Mouse (Mus musculus) forebrain, embryonic 10.5 days (tissue): Measurements from ENCODE around the gene Pou2f1. TPM values are rescaled to one million over a fixed set of nuclear protein-coding genes. Genes with fewer than 3 reads are reported as not detected.

Experiments
- DNase-seq: peaks from one replicate; pipeline ENCODE4 v3.0.0-alpha.2; 2017; ENCODE audit warnings: low spot score; ENCODE audit errors: extremely low spot score
- H3K27ac ChIP-seq: fragments of 300-500 bp; sonication (generic); 2 replicates; pipeline ENCODE4 v1.5.1; 2016; ENCODE audit warnings: mild to moderate bottlenecking
- H3K27me3 ChIP-seq: fragments of 300-500 bp; sonication (generic); 2 replicates; pipeline ENCODE4 v1.6.1; 2016; ENCODE audit warnings: mild to moderate bottlenecking; ENCODE audit not compliant: poor library complexity, severe bottlenecking
- H3K36me3 ChIP-seq: fragments of 300-500 bp; sonication (generic); replicated peaks from 2 replicates; pipeline ENCODE4 v1.6.1; 2016; ENCODE audit warnings: mild to moderate bottlenecking, moderate library complexity
- H3K4me1 ChIP-seq: fragments of 300-500 bp; sonication (generic); 2 replicates; pipeline ENCODE4 v1.6.1; 2016
- H3K4me3 ChIP-seq: fragments of 300-500 bp; sonication (generic); 2 replicates; pipeline ENCODE4 v1.5.1; 2016; ENCODE audit warnings: mild to moderate bottlenecking, moderate library complexity
- H3K9me3 ChIP-seq: fragments of 300-500 bp; sonication (generic); 2 replicates; pipeline ENCODE4 v1.6.1; 2016; ENCODE audit warnings: mild to moderate bottlenecking, moderate library complexity
- WGBS: fragments of 180-500 bp; shearing (Covaris S2); methylation state at CpG from one replicate; pipeline ENCODE4 v1.1.7; 2016; 5-methylcytosine and 5-hydroxymethylcytosine counted together
- polyA plus RNA-seq: library from polyadenylated mRNA; unstranded; fragments of >200 nt; fragmentation: Nextera tagmentation; extraction: Ambion mirVana; gene quantifications from 2 replicates; pipeline ENCODE4 v1.2.1, GENCODE M21; 2016

Gene Pou2f1
- polyA plus RNA-seq, 1 experiment from 2014 or later: 23.6 TPM

DNA sequence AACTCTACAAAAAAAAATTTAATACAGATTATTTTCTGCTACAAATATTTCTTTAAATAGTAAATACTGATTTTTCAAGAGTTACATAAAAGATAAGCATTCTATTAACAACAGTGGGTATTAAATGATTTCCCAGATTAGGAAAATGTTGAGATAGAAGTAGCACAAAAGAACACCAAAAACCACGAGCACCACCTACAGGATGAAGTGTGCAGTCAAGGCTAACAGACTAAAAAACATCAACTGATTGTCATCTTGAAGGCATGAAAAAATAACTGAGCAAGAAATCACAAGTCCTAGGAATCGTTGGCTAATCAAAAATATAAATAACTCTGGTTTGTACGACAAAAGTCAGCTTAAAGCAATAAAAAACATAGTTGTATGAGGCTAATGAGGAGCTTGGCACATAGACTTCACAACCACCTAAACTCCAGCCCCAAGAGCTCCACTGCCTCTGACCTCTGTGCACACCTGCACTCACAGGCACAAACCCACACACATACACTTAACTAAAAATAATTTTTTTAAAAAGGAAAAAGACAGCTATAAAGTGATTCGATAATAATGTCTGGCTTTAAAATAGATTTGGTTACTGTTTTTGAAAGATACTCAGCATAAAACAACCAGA is 35.3 kb downstream of the Pou2f1 start:
- 62% methylated on average over 4 of the region's 4 CpGs for WGBS
- no peak for DNase-seq

DNA sequence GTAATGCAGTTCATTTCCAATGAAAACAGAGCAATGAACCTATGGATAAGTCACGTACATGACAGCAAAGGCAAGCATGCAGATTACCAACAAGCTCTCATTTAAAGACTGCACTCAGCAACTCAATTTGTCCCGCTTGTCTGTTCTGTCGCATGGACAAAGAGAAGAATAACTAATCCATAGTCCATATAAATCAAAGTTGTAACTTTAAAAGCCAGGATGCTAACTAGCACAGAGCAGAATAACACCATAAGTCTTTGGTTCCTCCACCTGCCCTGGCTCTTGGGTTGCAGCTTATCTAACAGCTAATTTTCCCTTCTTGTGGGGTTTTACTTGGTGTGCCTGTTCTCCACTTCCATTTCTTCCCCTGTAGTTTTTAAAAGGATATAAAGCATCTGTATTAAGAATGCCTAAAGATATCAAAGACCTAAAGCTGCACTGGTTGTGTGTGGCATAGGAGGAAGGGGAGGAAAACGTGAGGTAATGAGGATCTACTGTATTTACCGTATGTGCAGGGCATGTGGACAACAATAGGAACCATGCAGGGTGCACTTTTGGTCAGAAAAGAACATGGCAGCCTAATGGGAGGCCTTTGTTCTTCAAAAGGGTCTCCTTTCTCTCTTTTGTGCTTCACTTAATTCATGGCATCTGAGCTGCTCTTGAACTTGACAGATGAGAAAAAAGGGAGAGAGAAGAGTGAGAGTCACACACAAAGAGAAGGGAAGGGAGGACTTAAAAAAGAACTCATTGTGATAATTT is 36.1 kb downstream of the Pou2f1 start:
- 57% methylated on average over 5 of the region's 5 CpGs for WGBS
- peaks cover 6% of the 10 kb centered on the region for H3K36me3 ChIP-seq
- peak overlapping the region; percentile 9; the same call in 1 of the 2 replicates for H3K4me3 ChIP-seq
- peaks cover 4% of the 10 kb centered on the region; the same call in 1 of the 2 replicates for H3K27me3 ChIP-seq
- peak overlapping the region; percentile 74 for H3K27ac ChIP-seq
- H3K9me3 ChIP-seq: no peaks in the 10 kb centered on the region
- H3K4me1 ChIP-seq: peaks cover 46% of the 10 kb centered on the region
- DNase-seq: peak; percentile 56

More for the DNA sequence above, 35.3 kb downstream of the Pou2f1 start:
- Histone ChIP-seq H3K9me3 (no peaks in the 10 kb centered on the region), H3K36me3 (peaks cover 11% of the 10 kb centered on the region), H3K4me3 (no peak overlapping the region), H3K27ac (0 out of 2 replicates have a peak overlapping the region, but pooled peaks have one; percentile 74), H3K4me1 (peaks cover 39% of the 10 kb centered on the region), H3K27me3 (peaks cover 4% of the 10 kb centered on the region; the same call in 1 of the 2 replicates)

- Histone ChIP-seq H3K4me3 (no peak overlapping the region), H3K4me1 (peaks cover 58% of the 10 kb centered on the region), H3K9me3 (no peaks in the 10 kb centered on the region), H3K27me3 (peaks cover 4% of the 10 kb centered on the region; the same call in 1 of the 2 replicates), H3K27ac (no peak overlapping the region), H3K36me3 (no peaks in the 10 kb centered on the region)
- WGBS: 90% methylated on average over 6 of the region's 6 CpGs
- DNase-seq: no peak
These were observed 40.7 kb downstream of the Pou2f1 start for GRCm38 (mm10) chr1:165961676-165962364.

DNA sequence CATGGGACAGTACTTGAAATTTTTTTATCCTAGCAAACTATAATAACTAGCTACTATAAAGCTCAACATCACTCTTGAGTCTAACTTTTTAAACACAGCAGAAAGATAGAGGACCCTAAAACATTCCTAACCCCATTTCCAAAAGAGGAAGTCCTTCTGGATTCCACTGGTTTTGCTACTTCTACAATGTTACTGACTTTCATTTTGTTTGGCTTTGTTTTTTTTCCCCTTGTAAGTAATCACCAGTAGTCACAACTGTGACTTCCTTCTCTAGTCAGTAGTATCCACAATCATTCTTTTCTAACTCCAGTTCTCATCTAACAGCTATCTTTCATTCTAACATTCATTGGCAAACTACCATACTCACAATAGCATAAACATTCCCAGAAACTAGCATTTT is 44.3 kb downstream of the Pou2f1 start:
- Histone ChIP-seq H3K4me3 (no peak overlapping the region), H3K4me1 (peaks cover 30% of the 10 kb centered on the region), H3K36me3 (no peaks in the 10 kb centered on the region), H3K9me3 (no peaks in the 10 kb centered on the region), H3K27ac (no peak overlapping the region), H3K27me3 (no peaks in the 10 kb centered on the region)
- DNase-seq: no peak

- Histone ChIP-seq H3K4me1 (peaks cover 13% of the 10 kb centered on the region), H3K27ac (no peak overlapping the region), H3K36me3 (peaks cover 4% of the 10 kb centered on the region), H3K4me3 (no peak overlapping the region), H3K9me3 (no peaks in the 10 kb centered on the region), H3K27me3 (no peaks in the 10 kb centered on the region)
- no peak for DNase-seq
- 41% methylated on average over 2 of the region's 2 CpGs for WGBS
These were observed 54.2 kb downstream of the Pou2f1 start for GRCm38 (mm10) chr1:165948214-165948813.

DNA sequence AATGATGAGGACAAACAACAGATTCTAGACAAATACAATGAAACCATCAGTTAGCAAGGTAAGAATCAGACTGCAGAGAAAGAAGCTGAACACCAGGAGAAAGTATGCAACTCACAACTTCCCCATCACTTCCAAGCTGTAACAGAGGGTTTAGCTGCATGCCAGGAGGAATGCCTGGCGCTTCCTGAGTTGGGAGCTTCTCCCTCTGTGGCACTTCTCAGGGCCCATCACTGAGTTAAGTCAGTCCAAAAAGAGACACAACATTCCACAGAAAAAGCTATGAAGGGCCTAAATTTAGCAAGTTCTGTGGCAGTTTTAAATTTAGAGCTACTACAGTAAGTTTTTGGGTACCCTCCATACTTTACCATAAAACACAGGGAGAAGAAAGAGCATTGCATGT is 59.2 kb downstream of the Pou2f1 start:
- 94% methylated on average over 1 of the region's 1 CpGs for WGBS

DNA sequence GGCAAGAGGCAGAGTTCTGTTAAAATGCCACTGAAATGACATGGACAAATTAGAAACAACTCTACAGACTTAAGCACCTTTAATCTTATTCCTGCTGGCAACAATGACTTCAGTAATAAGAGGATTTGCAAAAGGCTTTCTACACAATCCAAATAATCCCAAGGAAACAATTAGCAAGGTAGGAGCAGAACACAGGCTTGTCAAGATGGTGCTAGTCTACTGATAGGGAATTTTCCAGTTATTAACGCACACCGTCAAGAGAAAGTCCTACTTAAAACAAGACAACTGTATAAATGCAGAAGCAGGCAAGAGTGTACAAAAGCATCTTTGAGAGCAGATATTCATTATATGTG is 67.0 kb downstream of the Pou2f1 start:
- Histone ChIP-seq H3K9me3 (no peaks in the 10 kb centered on the region), H3K27ac (peak overlapping the region; percentile 58; the same call in 1 of the 2 replicates), H3K4me3 (peak overlapping the region; percentile 34; the same call in 1 of the 2 replicates), H3K4me1 (peaks cover 36% of the 10 kb centered on the region), H3K36me3 (no peaks in the 10 kb centered on the region; the same call in 1 of the 2 replicates), H3K27me3 (no peaks in the 10 kb centered on the region)
- WGBS: 49% methylated on average over 2 of the region's 2 CpGs
- no peak for DNase-seq

More for the DNA sequence above, 59.2 kb downstream of the Pou2f1 start:
- Histone ChIP-seq H3K4me3 (no peak overlapping the region), H3K9me3 (no peaks in the 10 kb centered on the region), H3K36me3 (peaks cover 7% of the 10 kb centered on the region; the same call in 1 of the 2 replicates), H3K27ac (no peak overlapping the region), H3K27me3 (no peaks in the 10 kb centered on the region), H3K4me1 (peaks cover 9% of the 10 kb centered on the region)
- DNase-seq: no peak

DNA sequence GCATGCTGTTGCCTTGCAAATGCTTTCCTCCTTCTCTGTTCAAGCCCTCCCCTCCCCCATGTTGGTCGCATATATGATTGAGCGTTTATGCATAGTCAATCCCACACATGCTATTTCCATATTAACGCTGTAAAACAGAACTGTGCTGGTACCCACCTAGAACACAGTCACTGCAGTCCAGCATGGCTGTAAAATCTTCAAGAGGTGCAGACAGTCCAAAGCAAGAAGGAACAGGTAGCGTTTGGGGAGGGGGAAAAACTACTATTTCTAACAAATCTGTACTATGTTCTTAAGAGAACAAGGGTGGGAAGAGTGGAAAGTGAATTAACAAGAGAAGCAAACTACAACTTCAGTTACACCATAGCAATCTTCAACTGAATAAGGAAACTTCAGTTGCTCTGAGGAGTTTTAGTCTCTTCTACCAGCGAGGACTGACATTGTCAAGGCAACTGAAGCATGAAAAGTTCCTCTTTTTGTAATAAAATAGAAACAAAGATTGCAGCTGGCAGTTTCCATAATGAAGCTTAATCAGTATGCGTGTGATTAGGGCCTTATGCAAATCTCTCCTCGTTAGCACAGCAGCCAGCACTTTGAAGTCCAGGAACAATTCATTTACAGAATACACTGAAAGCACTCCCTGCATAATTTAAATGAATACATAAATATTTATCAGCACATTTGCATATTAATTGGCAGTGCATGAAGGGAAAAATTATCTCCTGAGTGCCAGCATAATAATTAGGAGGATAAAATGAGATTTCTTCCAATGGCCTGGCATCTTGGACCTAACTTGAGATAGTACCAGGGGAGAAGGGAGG is 67.6 kb downstream of the Pou2f1 start:
- Histone ChIP-seq H3K9me3 (no peaks in the 10 kb centered on the region), H3K4me3 (peak overlapping the region; percentile 34), H3K27me3 (no peaks in the 10 kb centered on the region), H3K36me3 (no peaks in the 10 kb centered on the region; the same call in 1 of the 2 replicates), H3K27ac (peak overlapping the region; percentile 81), H3K4me1 (peaks cover 36% of the 10 kb centered on the region)
- peak; percentile 21 for DNase-seq
- 45% methylated on average over 7 of the region's 7 CpGs for WGBS

DNA sequence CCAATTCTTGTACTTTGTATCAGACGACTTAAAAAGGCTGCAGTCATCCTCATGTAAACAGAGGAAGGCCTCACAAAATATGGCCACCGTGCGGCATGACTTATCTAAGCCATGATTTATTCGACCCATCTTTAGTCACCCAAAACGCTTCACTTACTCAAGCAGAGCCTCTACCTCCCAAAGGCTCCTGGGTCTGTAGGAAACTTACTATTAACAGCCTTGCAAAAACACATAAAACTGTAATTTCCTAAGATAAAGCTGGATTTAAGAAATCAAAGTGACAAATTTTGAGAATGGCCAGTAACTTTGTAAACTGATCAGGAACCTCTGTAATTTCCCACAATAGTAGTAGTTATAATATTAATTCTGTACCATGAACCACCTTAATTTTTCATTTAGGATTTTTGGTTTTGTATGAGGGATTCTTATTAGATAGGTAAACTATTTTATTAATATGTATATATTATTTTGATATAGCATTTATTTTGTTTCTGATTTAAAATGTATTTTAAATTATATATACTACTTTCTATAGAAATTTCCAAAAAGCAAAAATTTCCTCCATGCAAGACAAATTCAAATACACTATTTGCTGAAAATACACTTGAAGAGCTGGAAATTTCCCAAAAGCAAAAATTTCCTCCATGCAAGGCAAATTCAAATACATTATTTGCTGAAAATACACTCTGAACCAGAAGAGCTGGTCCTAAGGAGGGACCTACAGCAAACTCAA is 68.4 kb downstream of the Pou2f1 start:
- no peaks in the 10 kb centered on the region; the same call in 1 of the 2 replicates for H3K36me3 ChIP-seq
- WGBS: 86% methylated on average over 5 of the region's 5 CpGs
- H3K27me3 ChIP-seq: no peaks in the 10 kb centered on the region
- H3K27ac ChIP-seq: peak overlapping the region; percentile 81
- H3K4me1 ChIP-seq: peaks cover 36% of the 10 kb centered on the region
- peak overlapping the region; percentile 34; the same call in 1 of the 2 replicates for H3K4me3 ChIP-seq
- DNase-seq: no peak
- no peaks in the 10 kb centered on the region for H3K9me3 ChIP-seq

- Histone ChIP-seq H3K27ac (no peak overlapping the region), H3K9me3 (no peaks in the 10 kb centered on the region), H3K4me1 (peaks cover 36% of the 10 kb centered on the region), H3K27me3 (no peaks in the 10 kb centered on the region), H3K4me3 (no peak overlapping the region), H3K36me3 (no peaks in the 10 kb centered on the region; the same call in 1 of the 2 replicates)
- no peak for DNase-seq
- WGBS: 93% methylated on average over 2 of the region's 2 CpGs
These were observed 69.6 kb downstream of the Pou2f1 start for GRCm38 (mm10) chr1:165932842-165933241.

DNA sequence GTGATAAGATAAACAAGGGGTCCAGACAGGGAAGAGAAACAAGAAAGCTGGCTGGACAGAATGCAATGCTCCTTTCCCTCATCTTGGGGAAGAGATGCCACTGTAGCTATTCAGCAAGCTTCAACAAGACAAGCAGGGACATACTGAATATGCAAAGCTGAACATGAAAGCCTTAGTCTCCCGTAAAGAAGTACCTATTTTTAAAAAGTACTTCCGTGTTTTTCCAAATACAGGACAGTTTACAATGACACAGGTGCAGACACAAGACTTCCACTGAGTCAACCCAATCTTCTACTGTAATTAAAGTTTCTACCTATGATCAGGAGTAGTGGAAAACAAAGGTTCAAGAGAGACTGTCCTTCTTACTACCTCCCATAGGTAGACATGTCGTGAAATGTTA is 72.0 kb downstream of the Pou2f1 start:
- Histone ChIP-seq H3K27ac (no peak overlapping the region), H3K36me3 (no peaks in the 10 kb centered on the region; the same call in 1 of the 2 replicates), H3K4me1 (peaks cover 21% of the 10 kb centered on the region), H3K4me3 (no peak overlapping the region), H3K27me3 (no peaks in the 10 kb centered on the region), H3K9me3 (no peaks in the 10 kb centered on the region)
- 91% methylated on average over 3 of the region's 3 CpGs for WGBS
- no peak for DNase-seq
